Mouse (Mus musculus) gastrocnemius, postnatal 10 days (tissue): ENCODE measurements around the gene Ccl7. TPM values are rescaled to one million over a fixed set of nuclear protein-coding genes. Genes with fewer than 3 reads are reported as not detected.

Source experiments
- DNase-seq: peaks from one replicate; pipeline ENCODE4 v3.0.0; 2021; ENCODE audit warnings: mixed read lengths
- long read RNA-seq, 2 experiments: library from polyadenylated mRNA; stranded (forward); transcript quantifications; one replicate each; pipeline ENCODE4 v2.0.0; 2021
- total RNA-seq, 2 experiments: library from RNA; stranded (reverse); gene quantifications; 2 replicates each; pipeline ENCODE4 v1.2.3; 2021

Ccl7 gene
- total RNA-seq: 1 to 10 TPM in 1 of 2 experiments, under 1 TPM in 1; 0.94 to 1.2 TPM
- long read RNA-seq, experiment 1: 0 reads
- long read RNA-seq, experiment 2: 0 reads

- peak; percentile 25 for DNase-seq
Observed at GRCm38 (mm10) chr11:82045471-82045870, at the start of gene Ccl7. Gene Ccl7 (plus strand): TSS chr11:82045712.

- peak; percentile 78 for DNase-seq
Observed at GRCm38 (mm10) chr11:81996172-81996841, 49.2 kb upstream of the Ccl7 start.

- no peak for DNase-seq
Observed at GRCm38 (mm10) chr11:81997085-81997484, 48.4 kb upstream of the Ccl7 start.

GRCm38 (mm10) chr11:81998646-81999045, 46.9 kb upstream of the Ccl7 start:
- no peak for DNase-seq

GRCm38 (mm10) chr11:81999469-81999868, 46.0 kb upstream of the Ccl7 start:
- no peak for DNase-seq

GRCm38 (mm10) chr11:82000581-82000980, 44.9 kb upstream of the Ccl7 start:
- no peak for DNase-seq

GRCm38 (mm10) chr11:82004810-82005209, 40.7 kb upstream of the Ccl7 start:
- DNase-seq: no peak

GRCm38 (mm10) chr11:82006796-82007423, 38.6 kb upstream of the Ccl7 start:
- peak; percentile 32 for DNase-seq

- no peak for DNase-seq
Observed at GRCm38 (mm10) chr11:82010115-82010514, 35.4 kb upstream of the Ccl7 start.

GRCm38 (mm10) chr11:82011411-82012193, 33.9 kb upstream of the Ccl7 start:
- no peak for DNase-seq

- DNase-seq: no peak
Observed at GRCm38 (mm10) chr11:82013756-82014155, 31.8 kb upstream of the Ccl7 start.

GRCm38 (mm10) chr11:82015066-82015465, 30.4 kb upstream of the Ccl7 start:
- no peak for DNase-seq

- peak; percentile 30 for DNase-seq
Observed at GRCm38 (mm10) chr11:82016181-82016780, 29.2 kb upstream of the Ccl7 start.

GRCm38 (mm10) chr11:82019389-82019788, 26.1 kb upstream of the Ccl7 start:
- DNase-seq: no peak

GRCm38 (mm10) chr11:82019793-82020192, 25.7 kb upstream of the Ccl7 start:
- no peak for DNase-seq

- DNase-seq: no peak
Observed at GRCm38 (mm10) chr11:82021406-82021805, 24.1 kb upstream of the Ccl7 start.

GRCm38 (mm10) chr11:82022504-82023056, 22.9 kb upstream of the Ccl7 start:
- DNase-seq: no peak

GRCm38 (mm10) chr11:82023769-82024168, 21.7 kb upstream of the Ccl7 start:
- no peak for DNase-seq

GRCm38 (mm10) chr11:82030171-82030570, 15.3 kb upstream of the Ccl7 start:
- no peak for DNase-seq

GRCm38 (mm10) chr11:82032136-82032535, 13.4 kb upstream of the Ccl7 start:
- no peak for DNase-seq

GRCm38 (mm10) chr11:82032678-82033344, 12.7 kb upstream of the Ccl7 start:
- peak; percentile 82 for DNase-seq

GRCm38 (mm10) chr11:82034446-82034845, 11.1 kb upstream of the Ccl7 start:
- DNase-seq: no peak
